Mouse (Mus musculus): ENCODE measurements around the gene AC153137.1. TPM values are rescaled to one million over a fixed set of nuclear protein-coding genes. Genes with fewer than 3 reads are reported as not detected.

Gene AC153137.1
- total and polyA plus RNA-seq, 2 experiments from 2014 or later, result not detected

DNA sequence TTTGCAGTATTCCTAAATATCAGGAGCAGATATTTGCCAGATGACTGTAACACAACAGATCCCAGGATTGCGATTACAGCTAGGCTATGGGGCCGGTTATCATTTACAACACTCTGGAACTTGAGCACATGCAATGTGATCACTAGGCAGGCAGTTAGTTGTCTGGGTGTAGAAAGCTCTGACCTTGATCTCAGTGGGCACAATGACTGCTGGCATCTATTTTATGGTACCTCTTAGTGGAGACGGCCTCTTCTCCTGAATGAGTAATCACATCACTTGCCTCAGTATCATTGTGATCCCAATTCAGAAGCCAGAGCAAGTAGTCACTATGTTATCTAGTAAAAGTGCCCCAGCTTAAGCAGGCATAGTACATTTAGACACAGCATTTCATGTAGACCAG lies 37.2 kb downstream of the AC153137.1 start:
- ATAC-seq (0 out of 2 replicates have a peak, but pooled peaks have one; percentile 40), DNase-seq (ENCODE audit: low spot score) (no peak)
- TF ChIP-seq CTCF (IDR thresholded peaks at IDR 0.05; ENCODE audit: low read depth), result no peak
- H3K9me3 ChIP-seq (ENCODE audit: low read length), result no peaks in the 10 kb centered on the region
- no peak overlapping the region for H3K27ac ChIP-seq
- no peaks in the 10 kb centered on the region for H3K27me3 ChIP-seq (ENCODE audit: insufficient read depth, low read length)
- H3K9ac ChIP-seq (replicated peaks; ENCODE audit: low read length), result no peak overlapping the region
- H3K4me3 ChIP-seq (ENCODE audit: low read length), result no peak overlapping the region
- H3K36me3 ChIP-seq (ENCODE audit: insufficient read depth, low read length), result peaks cover 16% of the 10 kb centered on the region
- no peak overlapping the region for H3K4me2 ChIP-seq (ENCODE audit: low read depth, low read length)
- H3K4me1 ChIP-seq (ENCODE audit: insufficient read depth, low read length), result no peaks in the 10 kb centered on the region
- WGBS, result 87% methylated on average over 3 of the region's 3 CpGs

- WGBS, result 81% methylated on average over 7 of the region's 7 CpGs
- no peak overlapping the region for H3K4me3 ChIP-seq (ENCODE audit: low read length)
- H3K4me2 ChIP-seq (ENCODE audit: low read depth, low read length), result no peak overlapping the region
- peaks cover 3% of the 10 kb centered on the region for H3K36me3 ChIP-seq (ENCODE audit: insufficient read depth, low read length)
- H3K27me3 ChIP-seq (ENCODE audit: insufficient read depth, low read length), result no peaks in the 10 kb centered on the region
- H3K9ac ChIP-seq (replicated peaks; ENCODE audit: low read length), result no peak overlapping the region
- ATAC-seq, result no peak
- no peak overlapping the region for H3K27ac ChIP-seq
- DNase-seq (ENCODE audit: low spot score), result no peak
- no peak for TF ChIP-seq CTCF (IDR thresholded peaks at IDR 0.05; ENCODE audit: low read depth)
- no peaks in the 10 kb centered on the region for H3K9me3 ChIP-seq (ENCODE audit: low read length)
- no peaks in the 10 kb centered on the region for H3K4me1 ChIP-seq (ENCODE audit: insufficient read depth, low read length)
Measured at GRCm38 (mm10) chr1:30938392-30938791, 39.4 kb downstream of the AC153137.1 start.

- ATAC-seq (no peak), DNase-seq (ENCODE audit: low spot score) (no peak)
- no peak overlapping the region for H3K4me2 ChIP-seq (ENCODE audit: low read depth, low read length)
- H3K4me3 ChIP-seq (ENCODE audit: low read length), result no peak overlapping the region
- no peaks in the 10 kb centered on the region for H3K9me3 ChIP-seq (ENCODE audit: low read length)
- H3K27ac ChIP-seq, result no peak overlapping the region
- WGBS, result 67% methylated on average over 8 of the region's 8 CpGs
- H3K27me3 ChIP-seq (ENCODE audit: insufficient read depth, low read length), result no peaks in the 10 kb centered on the region
- no peaks in the 10 kb centered on the region for H3K4me1 ChIP-seq (ENCODE audit: insufficient read depth, low read length)
- TF ChIP-seq CTCF (IDR thresholded peaks at IDR 0.05; ENCODE audit: low read depth), result no peak
- H3K9ac ChIP-seq (replicated peaks; ENCODE audit: low read length), result no peak overlapping the region
- H3K36me3 ChIP-seq (ENCODE audit: insufficient read depth, low read length), result no peaks in the 10 kb centered on the region
Measured at GRCm38 (mm10) chr1:30937396-30937965, 40.3 kb downstream of the AC153137.1 start.

DNA sequence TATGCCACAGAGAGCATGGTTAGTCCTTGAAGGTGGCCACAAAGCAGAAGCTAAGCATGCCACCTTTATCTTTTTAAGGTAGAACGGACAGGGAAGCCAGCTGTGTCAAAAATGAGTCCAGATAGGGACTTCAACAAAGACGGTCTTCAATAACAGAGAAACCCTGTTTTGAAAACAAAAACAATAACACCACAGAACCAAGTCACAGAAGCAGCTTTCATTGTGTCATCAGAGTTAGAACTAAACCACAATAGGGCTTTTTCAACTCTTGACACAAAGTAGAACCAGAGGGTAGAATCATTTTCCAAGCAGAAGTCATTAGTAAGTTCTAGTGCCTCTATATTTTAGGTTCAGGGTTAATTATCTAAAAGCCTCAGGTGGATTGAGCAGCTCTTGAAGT lies 41.3 kb downstream of the AC153137.1 start:
- no peak overlapping the region for H3K27ac ChIP-seq
- ATAC-seq, result no peak
- no peaks in the 10 kb centered on the region for H3K27me3 ChIP-seq (ENCODE audit: insufficient read depth, low read length)
- H3K9ac ChIP-seq (replicated peaks; ENCODE audit: low read length), result no peak overlapping the region
- WGBS, result 77% methylated on average over 2 of the region's 2 CpGs
- no peak for DNase-seq (ENCODE audit: low spot score)
- no peak overlapping the region for H3K4me3 ChIP-seq (ENCODE audit: low read length)
- H3K4me1 ChIP-seq (ENCODE audit: insufficient read depth, low read length), result no peaks in the 10 kb centered on the region
- H3K9me3 ChIP-seq (ENCODE audit: low read length), result no peaks in the 10 kb centered on the region
- H3K4me2 ChIP-seq (ENCODE audit: low read depth, low read length), result no peak overlapping the region
- no peaks in the 10 kb centered on the region for H3K36me3 ChIP-seq (ENCODE audit: insufficient read depth, low read length)
- TF ChIP-seq CTCF (IDR thresholded peaks at IDR 0.05; ENCODE audit: low read depth), result no peak

DNA sequence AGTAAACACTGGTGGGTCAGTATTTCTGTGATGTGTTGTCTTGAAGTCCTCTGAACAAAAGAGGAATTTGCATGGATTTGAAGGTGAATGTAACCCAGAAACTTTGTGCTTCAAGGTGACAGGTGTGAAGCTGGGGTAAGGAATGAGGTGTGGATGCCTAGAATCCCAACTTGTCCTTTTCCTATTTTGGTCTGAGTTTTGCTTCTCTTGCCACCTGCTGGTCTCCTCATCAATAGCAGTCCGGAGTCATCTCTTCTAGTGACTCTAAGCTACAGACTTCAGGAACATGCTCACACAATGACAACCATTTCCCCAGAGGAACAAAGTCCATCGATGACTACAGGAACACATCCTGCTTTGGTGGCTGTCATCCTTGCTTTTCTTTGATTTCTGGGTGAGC lies 46.9 kb downstream of the AC153137.1 start:
- no peak overlapping the region for H3K9ac ChIP-seq (replicated peaks; ENCODE audit: low read length)
- no peaks in the 10 kb centered on the region for H3K27me3 ChIP-seq (ENCODE audit: insufficient read depth, low read length)
- H3K4me3 ChIP-seq (ENCODE audit: low read length), result no peak overlapping the region
- peak; percentile 46 for DNase-seq (ENCODE audit: low spot score)
- H3K9me3 ChIP-seq (ENCODE audit: low read length), result no peaks in the 10 kb centered on the region
- WGBS, result 74% methylated on average over 2 of the region's 2 CpGs
- H3K36me3 ChIP-seq (ENCODE audit: insufficient read depth, low read length), result no peaks in the 10 kb centered on the region
- ATAC-seq, result no peak
- no peaks in the 10 kb centered on the region for H3K4me1 ChIP-seq (ENCODE audit: insufficient read depth, low read length)
- no peak overlapping the region for H3K27ac ChIP-seq
- H3K4me2 ChIP-seq (ENCODE audit: low read depth, low read length), result no peak overlapping the region
- peak; percentile 66 for TF ChIP-seq CTCF (IDR thresholded peaks at IDR 0.05; ENCODE audit: low read depth)

DNA sequence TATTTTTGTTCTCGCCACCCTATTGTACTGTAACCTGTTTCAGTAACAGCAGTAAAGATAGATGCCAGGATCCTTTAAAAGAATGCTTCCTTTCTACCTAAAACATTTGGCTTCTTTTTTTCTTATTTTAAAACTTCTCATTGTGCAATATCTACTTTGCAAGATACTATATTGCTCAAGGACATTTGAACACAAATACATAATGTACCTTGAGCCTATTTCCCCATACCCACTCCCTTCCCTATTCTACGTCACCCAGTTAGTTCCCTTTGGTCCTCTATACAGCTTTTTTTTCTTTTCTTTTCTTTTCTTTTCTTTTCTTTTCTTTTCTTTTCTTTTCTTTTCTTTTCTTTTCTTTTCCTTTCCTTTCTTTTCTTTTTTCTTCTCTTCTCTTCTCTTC lies 47.6 kb downstream of the AC153137.1 start:
- no peaks in the 10 kb centered on the region for H3K27me3 ChIP-seq (ENCODE audit: insufficient read depth, low read length)
- WGBS, result 82% methylated on average over 2 of the region's 2 CpGs
- no peak for TF ChIP-seq CTCF (IDR thresholded peaks at IDR 0.05; ENCODE audit: low read depth)

More for the DNA sequence above, 47.6 kb downstream of the AC153137.1 start:
- Histone ChIP-seq H3K9ac (replicated peaks; ENCODE audit: low read length) (no peak overlapping the region), H3K27ac (no peak overlapping the region), H3K9me3 (ENCODE audit: low read length) (no peaks in the 10 kb centered on the region), H3K4me2 (ENCODE audit: low read depth, low read length) (no peak overlapping the region), H3K36me3 (ENCODE audit: insufficient read depth, low read length) (no peaks in the 10 kb centered on the region), H3K4me1 (ENCODE audit: insufficient read depth, low read length) (no peaks in the 10 kb centered on the region), H3K4me3 (ENCODE audit: low read length) (no peak overlapping the region)
- ATAC-seq (no peak), DNase-seq (ENCODE audit: low spot score) (no peak)

Other genes starting within 250 kb of the AC153137.1 start
- 40.9 and 57.4 TPM in 2 replicates for gene Phf3, start 104.0 kb downstream of the AC153137.1 start, total RNA-seq (2014; rRNA removed)
- 31.6 and 31.7 TPM in 2 replicates for gene Phf3, start 104.0 kb downstream of the AC153137.1 start, polyA plus RNA-seq (2015; fragmentation: Nextera tagmentation; extraction: Ambion mirVana)
- 0.83 TPM in 1 of 2 replicates, not detected in the other for gene Lgsn, start 198.4 kb upstream of the AC153137.1 start, total RNA-seq (2014; rRNA removed)
- gene Lgsn, start 198.4 kb upstream of the AC153137.1 start, polyA plus RNA-seq (2015; fragmentation: Nextera tagmentation; extraction: Ambion mirVana), result 0.11 TPM in 1 of 2 replicates, not detected in the other
- gene 4931428L18Rik, start 244.7 kb upstream of the AC153137.1 start, total RNA-seq (2014; rRNA removed), result not detected in 2 replicates
- not detected in 2 replicates for gene 4931428L18Rik, start 244.7 kb upstream of the AC153137.1 start, polyA plus RNA-seq (2015; fragmentation: Nextera tagmentation; extraction: Ambion mirVana)
- not detected in 2 replicates for gene Pih1d3, start 244.9 kb upstream of the AC153137.1 start, total RNA-seq (2014; rRNA removed)
- not detected in 2 replicates for gene Pih1d3, start 244.9 kb upstream of the AC153137.1 start, polyA plus RNA-seq (2015; fragmentation: Nextera tagmentation; extraction: Ambion mirVana)

All from hindbrain, postnatal 0 days (tissue).